Mouse (Mus musculus) bone marrow macrophage, adult 2 months (primary cell): Measurements from ENCODE around the gene Ube2d1.

ENCODE experiments used
- CTCF ChIP-seq: IDR thresholded peaks from 2 replicates; pipeline ENCODE4 v1.5.1; 2012; ENCODE audit warnings: low read depth, mild to moderate bottlenecking, low read length, moderate library complexity
- POLR2A ChIP-seq: IDR thresholded peaks from 2 replicates; pipeline ENCODE4 v1.6.1; 2012; ENCODE audit warnings: mild to moderate bottlenecking, low read depth, low read length, borderline replicate concordance

DNA sequence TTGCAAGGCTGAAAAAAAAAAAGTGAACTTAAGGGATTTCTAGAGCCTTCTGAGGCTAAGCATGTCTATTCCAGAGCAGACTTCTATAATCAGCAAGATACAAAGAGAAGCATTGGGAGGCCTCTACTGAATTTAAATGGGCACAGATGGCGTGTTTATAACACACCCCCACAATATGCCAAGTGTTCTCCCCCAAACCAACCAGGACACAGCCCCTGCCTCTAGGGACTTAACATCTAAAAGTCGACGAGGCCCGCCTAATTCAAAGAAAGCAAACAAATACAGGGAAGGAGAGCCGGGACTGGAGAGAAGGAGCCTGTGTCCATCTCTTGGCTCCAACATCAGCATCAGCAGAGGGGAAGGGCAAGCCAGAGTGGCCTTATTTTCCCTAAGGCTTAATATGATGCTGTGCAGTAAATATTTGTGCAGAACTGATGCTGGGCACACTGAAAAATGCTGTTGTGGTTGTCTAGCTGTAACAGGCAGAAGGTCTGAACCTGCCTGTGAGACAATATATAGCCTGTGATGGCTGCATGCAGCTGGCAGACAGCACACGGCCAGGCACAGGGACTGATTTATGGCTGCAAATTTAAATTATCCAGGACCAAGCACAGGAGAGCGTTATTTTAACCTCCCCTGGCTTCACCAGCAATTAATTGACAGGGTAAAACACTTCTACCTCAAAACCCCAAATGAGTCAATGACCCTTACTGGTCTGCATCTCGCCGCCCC, 11.9 kb downstream of the Ube2d1 start:
- TF ChIP-seq CTCF (no peak), POLR2A (no peak)
